Mouse (Mus musculus): ENCODE measurements around the gene Morn1.

GRCm38 (mm10) chr4:155130616-155131015 lies 44.2 kb downstream of the Morn1 start:
- TF ChIP-seq POLR2A (IDR thresholded peaks at IDR 0.05; ENCODE audit: borderline replicate concordance, extremely low read depth, low read depth, low read length) (no peak), CTCF (IDR thresholded peaks at IDR 0.05; ENCODE audit: insufficient read depth, low read length) (no peak)

All from lung, adult 2 months (tissue).